15 mouse cellular contexts compared by ENCODE assay signal in the genomic region with DNA sequence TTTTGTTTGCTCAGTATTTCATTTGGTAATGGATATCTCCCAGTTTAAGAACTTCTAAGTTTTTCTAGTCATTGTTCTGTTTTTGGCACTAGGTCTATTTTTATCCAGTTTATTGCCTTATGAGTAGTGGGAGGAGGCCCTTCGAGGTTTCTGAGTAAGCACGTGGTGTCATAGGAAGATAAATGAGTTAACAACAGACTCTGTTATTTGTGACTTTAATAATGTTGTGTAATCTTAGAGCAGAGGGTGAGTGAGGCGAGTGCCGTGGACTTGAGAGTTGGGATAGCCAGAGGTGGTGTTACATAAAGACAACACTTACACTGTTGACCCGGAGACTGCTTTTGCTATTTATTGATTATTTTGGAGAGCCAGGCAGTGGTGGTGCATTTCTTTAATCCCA. TPM values are rescaled to one million over a fixed set of nuclear protein-coding genes. Genes with fewer than 3 reads are reported as not detected.
DNase-seq lines count a peak whose midpoint lies in the region; ATAC-seq and TF ChIP-seq lines count a peak whose summit lies in the region.
"Had no signal": no experiment of that assay in that cellular context is flagged by ENCODE, and none has a peak within 500 bp of the region (broad histone marks: within the 10 kb centered on the region; RNA-seq: fewer than 3 reads in every experiment).

No protein-coding gene starts in this region.

- no peak overlapping the region for H3K4me2 ChIP-seq in heart, embryonic 12.5 days
- no peak overlapping the region for H3K4me2 ChIP-seq in liver, embryonic 11.5 days
- H3K4me2 ChIP-seq in intestine, postnatal 0 days (replicated peaks; ENCODE audit: low read depth), result no peak overlapping the region
- H3K4me2 ChIP-seq: hindbrain, embryonic 13.5 days; limb, embryonic 15.5 days; midbrain, embryonic 11.5 days had no signal

- H3K79me2 ChIP-seq in liver, adult 2 months (ENCODE audit: control insufficient read depth, insufficient read depth, low read length), result no peaks in the 10 kb centered on the region; the same call in 1 of the 2 replicates

- no peak overlapping the region for H3K9ac ChIP-seq in heart, embryonic 12.5 days
- H3K9ac ChIP-seq in liver, adult 2 months (ENCODE audit: low read depth, low read length), result no peak overlapping the region
- no peak overlapping the region for H3K9ac ChIP-seq in liver, embryonic 11.5 days (ENCODE audit: low read depth, low read length)
- H3K9ac ChIP-seq in intestine, postnatal 0 days (ENCODE audit: low read depth, low read length), result no peak overlapping the region
- H3K9ac ChIP-seq: hindbrain, embryonic 13.5 days; limb, embryonic 15.5 days had no signal

- no peaks in the 10 kb centered on the region for H3K27me3 ChIP-seq in heart, embryonic 12.5 days (replicated peaks)
- H3K27me3 ChIP-seq in liver, adult 2 months (ENCODE audit: control insufficient read depth, insufficient read depth, low read length), result no peaks in the 10 kb centered on the region
- H3K27me3 ChIP-seq in liver, embryonic 11.5 days (replicated peaks; ENCODE audit: control insufficient read depth, insufficient read depth, low read length), result no peaks in the 10 kb centered on the region
- H3K27me3 ChIP-seq in G1E (ENCODE audit: insufficient read depth, low read length), result no peaks in the 10 kb centered on the region
- H3K27me3 ChIP-seq in intestine, postnatal 0 days (replicated peaks; ENCODE audit: control insufficient read depth, insufficient read depth, low read length), result no peaks in the 10 kb centered on the region
- H3K27me3 ChIP-seq in cerebellum, adult 2 months (ENCODE audit: control insufficient read depth, insufficient read depth, low read length), result no peaks in the 10 kb centered on the region
- H3K27me3 ChIP-seq: hindbrain, embryonic 13.5 days; limb, embryonic 15.5 days had no signal

- peaks cover 55% of the 10 kb centered on the region for H3K4me1 ChIP-seq in heart, embryonic 12.5 days (replicated peaks)
- H3K4me1 ChIP-seq in liver, adult 2 months (ENCODE audit: control insufficient read depth, insufficient read depth, low read length), result peaks cover 10% of the 10 kb centered on the region
- peaks cover 21% of the 10 kb centered on the region for H3K4me1 ChIP-seq in liver, embryonic 11.5 days (replicated peaks; ENCODE audit: control insufficient read depth, insufficient read depth, low read length)
- H3K4me1 ChIP-seq in G1E (ENCODE audit: insufficient read depth, low read depth, low read length), result peaks cover 42% of the 10 kb centered on the region
- H3K4me1 ChIP-seq in intestine, postnatal 0 days (replicated peaks; ENCODE audit: control insufficient read depth, insufficient read depth, low read length), result 0 out of 2 replicates have a peak, but pooled peaks cover 4% of the 10 kb centered on the region
- peaks cover 12% of the 10 kb centered on the region; the same call in 1 of the 2 replicates for H3K4me1 ChIP-seq in cerebellum, adult 2 months (ENCODE audit: control insufficient read depth, insufficient read depth, low read length)

- H3K36me3 ChIP-seq in heart, embryonic 12.5 days, result peaks cover 60% of the 10 kb centered on the region
- H3K36me3 ChIP-seq in liver, adult 2 months (ENCODE audit: control insufficient read depth, insufficient read depth, low read length), result peaks cover 7% of the 10 kb centered on the region; the same call in 1 of the 2 replicates
- H3K36me3 ChIP-seq in liver, embryonic 11.5 days (ENCODE audit: control insufficient read depth, insufficient read depth, low read length), result peaks cover 18% of the 10 kb centered on the region
- peaks cover 73% of the 10 kb centered on the region for H3K36me3 ChIP-seq in G1E (replicated peaks)
- H3K36me3 ChIP-seq in intestine, postnatal 0 days (ENCODE audit: control insufficient read depth, insufficient read depth), result peaks cover 27% of the 10 kb centered on the region

- TF ChIP-seq CTCF in liver, adult 2 months (IDR thresholded peaks at IDR 0.05; ENCODE audit: low read depth, low read length), result no peak
- TF ChIP-seq CTCF in G1E (IDR thresholded peaks at IDR 0.05; ENCODE audit: low read depth, low read length), result no peak
- no peak for TF ChIP-seq CTCF in intestine, postnatal 0 days (IDR thresholded peaks at IDR 0.05; ENCODE audit: low read depth)
- no peak for TF ChIP-seq CTCF in cerebellum, adult 2 months (IDR thresholded peaks at IDR 0.05; ENCODE audit: borderline replicate concordance, insufficient read depth, low read depth, low read length)

- TF ChIP-seq POLR2A in liver, adult 2 months (IDR thresholded peaks at IDR 0.05; ENCODE audit: extremely low read depth, insufficient read depth, low read length), result no peak
- TF ChIP-seq POLR2A in cerebellum, adult 2 months (IDR thresholded peaks at IDR 0.05; ENCODE audit: borderline replicate concordance, insufficient read depth, low read length), result no peak

- H3K9me3 ChIP-seq in heart, embryonic 12.5 days (replicated peaks), result no peaks in the 10 kb centered on the region
- H3K9me3 ChIP-seq in liver, embryonic 11.5 days (ENCODE audit: control insufficient read depth, low read length), result no peaks in the 10 kb centered on the region
- no peaks in the 10 kb centered on the region for H3K9me3 ChIP-seq in G1E (replicated peaks)
- no peaks in the 10 kb centered on the region for H3K9me3 ChIP-seq in intestine, postnatal 0 days (ENCODE audit: control insufficient read depth)
- H3K9me3 ChIP-seq: hindbrain, embryonic 13.5 days; limb, embryonic 15.5 days had no signal

- WGBS in heart, embryonic 12.5 days, result 59% methylated on average over 5 of the region's 5 CpGs
- 4% methylated on average over 5 of the region's 5 CpGs for WGBS in liver, adult 2 months
- WGBS in liver, embryonic 11.5 days, result 53% methylated on average over 5 of the region's 5 CpGs
- WGBS in intestine, postnatal 0 days, result 24% methylated on average over 5 of the region's 5 CpGs
- WGBS in cerebellum, adult 2 months, result 78% methylated on average over 5 of the region's 5 CpGs

- peak; percentile 34 to 43 for DNase-seq in heart, adult 9 months (ENCODE audit: low spot score in 2 of 2)
- peak; percentile 85 for DNase-seq in liver, adult 2 months (ENCODE audit: extremely low read depth, low read depth, low spot score)
- no peak for DNase-seq in liver, embryonic 11.5 days (ENCODE audit: low spot score)
- no peak for DNase-seq in G1E (ENCODE audit: low spot score)
- DNase-seq in T-cell, adult 2 months (ENCODE audit: low spot score), result no peak
- DNase-seq in cerebellum, adult 2 months, result no peak
- DNase-seq: cerebellum, adult 9-10 months; kidney, postnatal 10 days; thymus, postnatal 4 days had no signal

- H3K27ac ChIP-seq in heart, embryonic 12.5 days (ENCODE audit: poor library complexity, severe bottlenecking), result no peak overlapping the region
- H3K27ac ChIP-seq in liver, adult 2 months (replicated peaks; ENCODE audit: insufficient read depth, low read depth, low read length), result peak overlapping the region; percentile 57
- no peak overlapping the region for H3K27ac ChIP-seq in liver, embryonic 11.5 days (ENCODE audit: low read depth, low read length)
- H3K27ac ChIP-seq in intestine, postnatal 0 days (ENCODE audit: low read depth, low read length), result peak overlapping the region; percentile 11; the same call in 1 of the 2 replicates
- no peak overlapping the region for H3K27ac ChIP-seq in cerebellum, adult 2 months (ENCODE audit: insufficient read depth, low read length)
- H3K27ac ChIP-seq: hindbrain, embryonic 13.5 days; limb, embryonic 15.5 days had no signal

- no peak for ATAC-seq in heart, embryonic 12.5 days (ENCODE audit: insufficient number of reproducible peaks, low FRiP score)
- no peak for ATAC-seq in liver, embryonic 11.5 days (replicated peaks; ENCODE audit: low FRiP score)
- ATAC-seq in G1E (ENCODE audit: extremely low read depth, insufficient number of reproducible peaks, low FRiP score, poor library complexity, severe bottlenecking), result peak; percentile 40; the same call in 1 of the 2 replicates
- 0 out of 2 replicates have a peak, but pooled peaks have one; percentile 35 for ATAC-seq in intestine, postnatal 0 days
- ATAC-seq: CD4-positive, CD25-positive, alpha-beta regulatory T cell, adult 4 months had no signal

- H3K4me3 ChIP-seq in heart, embryonic 12.5 days, result no peak overlapping the region
- H3K4me3 ChIP-seq in liver, adult 2 months (ENCODE audit: insufficient read depth, low read depth, low read length), result no peak overlapping the region
- H3K4me3 ChIP-seq in liver, embryonic 11.5 days (ENCODE audit: low read depth, low read length), result no peak overlapping the region
- H3K4me3 ChIP-seq in G1E (ENCODE audit: low read depth, low read length), result no peak overlapping the region
- H3K4me3 ChIP-seq in intestine, postnatal 0 days (ENCODE audit: low read depth, low read length), result no peak overlapping the region
- H3K4me3 ChIP-seq in cerebellum, adult 2 months (replicated peaks; ENCODE audit: insufficient read depth, low read depth, low read length), result no peak overlapping the region
- H3K4me3 ChIP-seq: hindbrain, embryonic 13.5 days; limb, embryonic 15.5 days had no signal

RNA-seq across cellular contexts. Expression of a gene that starts 5.9 kb away (rescaled TPM):
- 481 and 488 TPM in 2 replicates for polyA plus RNA-seq in heart, embryonic 12.5 days (2016; fragmentation: Nextera tagmentation; extraction: Ambion mirVana)
- total RNA-seq in liver, adult 2 months (2014; rRNA removed), result 23.4 and 26.7 TPM in 2 replicates
- 29.5 and 31.2 TPM in 2 replicates for polyA plus RNA-seq in liver, adult 2 months (2012; rRNA removed)
- 361 and 380 TPM in 2 replicates for polyA plus RNA-seq in liver, embryonic 11.5 days (2014; fragmentation: Nextera tagmentation; extraction: Ambion mirVana)
- total RNA-seq in G1E (2014; fragmentation: Nextera tagmentation) (363 and 413 TPM in 2 replicates), G1E (2017) (119 and 129 TPM in 2 replicates)
- polyA plus RNA-seq in G1E (2012), result 86.4 and 95.6 TPM in 2 replicates
- polyA plus RNA-seq in intestine, postnatal 0 days (2015; fragmentation: Nextera tagmentation; extraction: Ambion mirVana), result 253 and 260 TPM in 2 replicates
- polyA plus RNA-seq in cerebellum, adult 2 months (2012; rRNA removed), result 1,631 and 1,702 TPM in 2 replicates

Comparison
In these comparisons a context has a peak if more than half of its experiments do, and no peak if none do; other contexts are left out.
1. DNase-seq: peak in heart, adult 9 months (2 of 2) and liver, adult 2 months (single experiment); none in liver, embryonic 11.5 days (single experiment), G1E (single experiment), T-cell, adult 2 months (single experiment) and cerebellum, adult 2 months (0 of 2).
2. H3K27ac ChIP-seq: peak in liver, adult 2 months (single experiment) and intestine, postnatal 0 days (single experiment); none in heart, embryonic 12.5 days (single experiment), liver, embryonic 11.5 days (single experiment) and cerebellum, adult 2 months (single experiment).
3. ATAC-seq: peak in G1E (single experiment) and intestine, postnatal 0 days (single experiment); none in heart, embryonic 12.5 days (single experiment) and liver, embryonic 11.5 days (single experiment).